Mouse (Mus musculus): ENCODE results near the gene Usp2.

Usp2 gene

GRCm38 (mm10) chr9:44125026-44125425 lies 58.2 kb downstream of the Usp2 start:
- 70% methylated on average over 5 of the region's 5 CpGs for WGBS

- WGBS = 22% methylated on average over 18 of the region's 18 CpGs
These were observed 59.0 kb downstream of the Usp2 start for GRCm38 (mm10) chr9:44125546-44126428.

- WGBS = 80% methylated on average over 3 of the region's 3 CpGs
These were observed 59.9 kb downstream of the Usp2 start for GRCm38 (mm10) chr9:44126746-44127145.

- WGBS = 58% methylated on average over 3 of the region's 3 CpGs
These were observed 60.6 kb downstream of the Usp2 start for GRCm38 (mm10) chr9:44127351-44127801.

GRCm38 (mm10) chr9:44129633-44130032 lies 62.8 kb downstream of the Usp2 start:
- WGBS = 28% methylated on average over 9 of the region's 9 CpGs

- 4% methylated on average over 27 of the region's 27 CpGs for WGBS
These were observed 63.2 kb downstream of the Usp2 start for GRCm38 (mm10) chr9:44130034-44130433.

- whole genome bisulfite sequencing = 37% methylated on average over 19 of the region's 19 CpGs
These were observed 63.9 kb downstream of the Usp2 start for GRCm38 (mm10) chr9:44130581-44131275.

GRCm38 (mm10) chr9:44131276-44131590 lies 64.4 kb downstream of the Usp2 start:
- 63% methylated on average over 7 of the region's 7 CpGs for WGBS

- WGBS = 81% methylated on average over 5 of the region's 5 CpGs
These were observed 65.4 kb downstream of the Usp2 start for GRCm38 (mm10) chr9:44132200-44132599.

- 45% methylated on average over 2 of the region's 2 CpGs for WGBS
These were observed 66.5 kb downstream of the Usp2 start for GRCm38 (mm10) chr9:44133287-44133686.

- WGBS = 2% methylated on average over 52 of the region's 55 CpGs
These were observed 67.5 kb downstream of the Usp2 start, which contains the start of gene Mcam for GRCm38 (mm10) chr9:44134101-44134850. Gene Mcam (plus strand): TSS chr9:44134469.

GRCm38 (mm10) chr9:44134851-44135730 lies 68.3 kb downstream of the Usp2 start:
- WGBS = 4% methylated on average over 49 of the region's 49 CpGs

GRCm38 (mm10) chr9:44135731-44136411 lies 69.0 kb downstream of the Usp2 start:
- WGBS = 45% methylated on average over 7 of the region's 7 CpGs

GRCm38 (mm10) chr9:44137846-44138245 lies 71.0 kb downstream of the Usp2 start:
- WGBS = 62% methylated on average over 4 of the region's 4 CpGs

- WGBS = 77% methylated on average over 5 of the region's 5 CpGs
These were observed 75.1 kb downstream of the Usp2 start for GRCm38 (mm10) chr9:44141951-44142350.

- 61% methylated on average over 5 of the region's 5 CpGs for WGBS
These were observed 76.6 kb downstream of the Usp2 start for GRCm38 (mm10) chr9:44143421-44143820.

GRCm38 (mm10) chr9:44144023-44144717 lies 77.3 kb downstream of the Usp2 start:
- 23% methylated on average over 7 of the region's 8 CpGs for WGBS

Measured in cerebral cortex, adult 2 months (tissue).